Mouse (Mus musculus) induced T-regulatory cell, adult 2 months (primary cell): ENCODE results near the gene Coro1b.

Source experiments
- DNase-seq: peaks from one replicate; pipeline ENCODE4 v3.0.0-alpha.2; 2012; ENCODE audit warnings: low read depth

Gene Coro1b

DNA sequence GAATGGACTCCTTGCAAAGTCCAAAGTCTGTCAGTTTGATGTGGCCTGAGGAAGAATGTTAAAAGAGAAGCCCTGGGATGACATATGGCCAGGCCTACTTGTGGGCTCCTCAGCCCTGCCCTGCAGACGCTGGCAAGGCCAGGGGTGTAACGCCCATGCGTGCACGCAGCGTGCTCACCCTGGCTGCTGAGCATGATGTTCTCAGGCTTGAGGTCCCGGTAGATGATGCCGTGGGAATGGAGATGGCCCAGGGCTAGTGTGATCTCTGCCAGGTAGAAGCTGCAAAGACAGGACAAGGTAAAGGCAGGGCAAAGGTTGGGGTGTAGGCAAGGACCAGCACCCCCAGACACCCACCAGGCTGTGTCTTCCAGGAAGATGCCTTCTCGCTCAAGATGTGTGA lies 10.6 kb downstream of the Coro1b start:
- no peak for DNase-seq

DNA sequence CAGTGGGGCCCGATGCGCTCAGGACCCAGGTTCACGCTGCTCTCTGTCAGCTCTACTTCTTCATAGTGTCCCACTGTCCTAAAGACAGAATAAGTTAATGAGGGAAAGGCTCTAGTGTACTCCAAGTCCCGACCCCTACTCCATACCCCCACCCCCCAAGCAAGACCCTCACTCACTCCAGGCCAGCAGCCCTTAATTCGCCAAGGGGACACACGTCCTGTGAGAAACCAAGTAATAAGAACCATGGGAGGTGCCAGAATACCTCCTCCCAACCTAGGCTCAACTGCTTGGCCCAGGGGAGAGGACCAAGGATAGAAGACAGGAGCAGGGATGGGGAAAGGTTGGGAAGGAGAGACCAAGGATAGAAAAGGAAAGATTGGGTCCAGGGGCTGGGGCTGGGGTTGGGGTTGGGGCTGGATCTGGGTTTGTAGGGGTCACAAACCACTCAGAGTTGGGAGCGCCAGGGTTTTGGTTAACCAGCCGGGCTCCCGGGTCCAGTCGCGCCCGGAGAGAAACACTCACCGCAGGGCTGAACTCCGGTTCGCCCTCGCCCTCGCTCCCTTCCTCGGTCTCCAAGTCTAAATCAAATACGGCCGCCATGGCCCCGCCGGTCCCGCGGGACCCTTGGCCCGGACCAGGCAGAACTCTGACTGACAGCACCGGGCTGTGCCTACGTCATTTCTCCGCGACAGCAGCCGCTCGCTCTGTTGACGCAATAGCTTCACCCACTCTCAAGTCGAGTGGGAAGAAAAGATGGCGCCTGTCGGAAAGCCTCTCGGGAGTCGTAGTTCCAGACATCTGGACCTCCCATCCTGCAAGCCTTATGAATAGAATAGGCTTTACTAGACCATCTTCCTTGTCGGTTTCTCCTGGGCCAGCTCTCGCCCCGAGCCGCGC lies 14.5 kb downstream of the Coro1b start, which contains the start of gene Rps6kb2:
Rps6kb2 (minus strand) TSS at position 709 of the 897 bp plus-strand sequence.
- peak; percentile 96 for DNase-seq

DNA sequence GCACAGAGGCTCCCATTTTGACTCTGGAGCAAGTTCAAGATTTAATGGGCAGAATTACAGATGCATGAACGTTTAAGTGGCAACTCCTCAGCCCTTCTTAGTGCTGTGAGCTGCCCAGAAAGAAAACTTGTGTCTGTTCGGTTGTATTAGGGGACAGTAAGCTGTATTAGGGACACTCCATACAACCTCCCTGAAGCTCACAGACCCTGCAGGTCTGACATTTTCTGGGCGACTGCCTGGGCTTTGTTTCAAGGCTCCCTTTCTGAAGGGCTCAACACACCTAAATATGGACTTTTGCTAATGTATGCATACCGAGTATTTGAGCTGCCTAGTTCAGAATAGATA lies 15.1 kb downstream of the Coro1b start:
- DNase-seq: no peak

DNA sequence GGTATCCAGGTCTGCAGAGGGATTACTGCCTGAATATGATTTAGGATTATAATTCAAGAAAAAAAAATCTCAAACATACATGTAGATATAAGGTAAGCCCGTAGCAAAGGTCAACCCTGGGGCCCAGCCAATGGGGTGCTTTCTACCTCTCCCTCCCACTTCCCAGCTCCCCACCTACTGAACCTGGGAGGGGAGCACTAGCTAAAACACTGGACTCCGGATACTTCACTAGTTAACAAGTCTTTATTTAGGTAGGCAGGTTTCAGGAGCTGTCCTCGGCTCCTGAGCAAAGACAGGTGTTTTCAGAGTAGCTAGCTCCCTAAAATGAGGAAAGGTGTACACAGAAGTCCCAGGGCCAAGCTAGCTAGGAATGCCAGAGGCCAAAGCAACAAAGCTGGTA lies 15.7 kb downstream of the Coro1b start:
- no peak for DNase-seq

DNA sequence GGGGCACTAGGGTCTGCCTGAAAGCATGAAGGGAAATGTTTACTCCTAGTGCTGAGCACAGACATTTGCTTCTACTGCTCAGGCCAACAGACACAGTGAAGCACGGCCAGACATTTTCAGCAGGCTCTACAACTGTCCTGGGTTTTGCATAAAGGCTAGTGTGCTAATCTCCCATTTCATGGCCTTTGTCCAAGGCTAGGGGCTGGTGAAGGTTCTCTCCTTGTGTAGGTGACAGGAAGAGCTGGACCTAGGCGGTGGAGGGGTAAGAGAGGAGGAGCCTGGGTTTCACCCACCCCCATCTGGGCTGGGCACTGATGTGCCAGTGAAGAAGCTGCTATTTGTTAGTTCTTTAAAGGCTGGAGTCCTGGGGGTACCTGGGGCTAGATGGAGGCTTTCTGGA lies 16.3 kb downstream of the Coro1b start:
- DNase-seq: no peak

DNA sequence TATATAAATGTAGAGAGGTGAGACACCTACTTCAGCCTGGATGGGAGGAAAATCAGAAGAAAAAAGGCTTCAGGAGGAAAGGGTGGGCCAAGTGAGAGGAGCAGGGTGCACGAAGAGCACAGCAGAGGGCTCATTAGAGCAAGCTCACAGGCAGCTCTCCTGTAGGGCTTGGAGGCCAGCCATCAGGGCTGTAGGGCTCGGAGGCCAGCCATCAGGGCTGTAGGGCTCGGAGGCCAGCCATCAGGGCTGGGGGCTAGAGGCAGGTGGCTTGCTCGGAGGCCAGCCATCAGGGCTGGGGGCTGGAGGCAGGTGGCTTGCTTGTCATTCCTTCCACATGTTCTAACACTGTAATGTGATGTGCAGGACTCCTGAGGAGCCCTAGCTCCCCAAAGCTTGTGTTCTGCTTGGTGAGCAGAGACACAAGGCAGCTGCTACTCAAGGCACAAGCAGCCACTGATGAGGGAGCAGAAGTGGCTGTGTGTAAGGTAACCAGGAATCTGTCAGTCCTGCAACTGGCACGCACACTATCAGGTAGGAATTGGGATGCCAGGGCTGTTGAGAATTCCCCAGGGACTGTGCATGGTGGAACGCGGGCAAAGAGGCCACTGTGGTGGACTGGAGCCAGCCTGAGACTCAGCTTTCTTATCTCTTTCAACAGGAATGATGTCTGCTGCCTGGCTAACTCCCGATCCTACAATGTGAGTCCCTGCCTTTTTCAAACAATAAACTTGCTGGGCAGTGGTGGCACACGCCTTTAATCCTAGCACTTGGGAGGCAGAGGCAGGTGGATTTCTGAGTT lies 18.5 kb downstream of the Coro1b start:
- no peak for DNase-seq

DNA sequence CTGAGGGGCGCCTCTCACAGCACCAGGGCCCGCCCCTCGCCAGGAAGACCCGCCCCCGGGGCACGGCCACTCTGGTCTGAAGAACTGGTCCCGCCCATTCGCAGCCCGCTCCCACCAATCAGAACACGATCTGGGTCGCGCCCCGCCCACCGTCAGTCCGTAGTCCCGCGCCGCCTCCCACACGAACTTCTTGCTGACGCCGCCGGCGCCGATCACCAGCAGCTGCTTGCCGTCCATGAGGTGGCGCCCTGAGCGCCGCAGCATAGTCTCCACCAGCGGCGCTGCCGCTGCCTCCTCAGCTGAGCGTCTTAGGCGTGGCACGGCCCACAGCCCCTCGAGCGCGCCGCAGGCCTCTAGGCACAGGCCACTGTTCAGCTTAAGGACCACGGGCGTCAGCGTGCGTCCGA lies 21.0 kb downstream of the Coro1b start:
- DNase-seq: peak; percentile 99

DNA sequence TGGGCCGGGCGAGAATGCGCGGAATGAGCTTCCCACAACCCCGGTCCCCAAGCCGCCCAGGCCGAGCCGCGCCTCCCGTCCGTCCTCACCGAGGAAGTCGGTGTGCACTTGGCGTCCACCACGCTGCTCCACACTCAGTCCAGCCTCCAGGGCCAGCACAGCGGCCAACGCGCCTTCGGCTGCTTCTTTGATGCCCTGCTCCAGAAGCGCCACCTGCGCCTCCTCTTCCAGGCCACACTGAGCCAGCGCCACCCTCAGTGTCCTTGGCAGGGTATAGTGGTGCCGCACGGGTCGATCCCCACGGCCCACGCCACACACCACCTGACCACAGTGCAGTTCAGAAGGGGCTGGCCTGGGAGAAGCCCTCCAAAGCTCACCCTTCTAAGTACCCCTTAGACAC lies 21.4 kb downstream of the Coro1b start:
- no peak for DNase-seq

DNA sequence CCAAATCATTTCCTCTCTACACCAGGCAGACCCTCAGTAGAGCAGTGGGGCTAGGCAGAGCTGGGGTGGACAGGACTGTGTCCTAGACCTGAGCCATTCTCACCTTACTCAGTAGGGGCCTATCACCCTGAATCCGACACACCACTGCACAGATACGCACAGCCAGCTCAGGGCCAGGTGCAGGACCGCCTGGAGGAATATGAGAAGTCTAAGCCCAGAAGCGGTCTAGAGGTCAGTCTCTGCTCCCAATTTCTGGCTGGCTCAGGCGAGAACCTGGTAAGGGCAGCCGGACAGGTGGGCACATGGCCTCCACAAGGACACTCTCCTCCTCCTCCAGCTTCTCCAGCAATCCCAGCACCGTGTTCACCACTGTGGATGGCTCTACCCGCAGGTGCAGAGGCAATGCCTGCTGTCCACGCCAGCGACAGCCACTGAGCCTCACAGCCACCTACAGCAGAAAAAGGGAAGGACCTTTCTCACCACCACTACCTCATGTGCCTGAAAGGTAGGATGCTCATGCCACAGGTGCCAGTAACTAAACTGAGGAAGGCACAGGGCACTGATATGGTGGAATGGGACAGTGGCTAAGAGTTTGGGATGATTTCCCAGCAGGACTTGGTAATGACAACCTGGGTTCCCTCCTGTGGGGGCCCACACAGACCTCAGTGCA lies 22.4 kb downstream of the Coro1b start:
- no peak for DNase-seq

DNA sequence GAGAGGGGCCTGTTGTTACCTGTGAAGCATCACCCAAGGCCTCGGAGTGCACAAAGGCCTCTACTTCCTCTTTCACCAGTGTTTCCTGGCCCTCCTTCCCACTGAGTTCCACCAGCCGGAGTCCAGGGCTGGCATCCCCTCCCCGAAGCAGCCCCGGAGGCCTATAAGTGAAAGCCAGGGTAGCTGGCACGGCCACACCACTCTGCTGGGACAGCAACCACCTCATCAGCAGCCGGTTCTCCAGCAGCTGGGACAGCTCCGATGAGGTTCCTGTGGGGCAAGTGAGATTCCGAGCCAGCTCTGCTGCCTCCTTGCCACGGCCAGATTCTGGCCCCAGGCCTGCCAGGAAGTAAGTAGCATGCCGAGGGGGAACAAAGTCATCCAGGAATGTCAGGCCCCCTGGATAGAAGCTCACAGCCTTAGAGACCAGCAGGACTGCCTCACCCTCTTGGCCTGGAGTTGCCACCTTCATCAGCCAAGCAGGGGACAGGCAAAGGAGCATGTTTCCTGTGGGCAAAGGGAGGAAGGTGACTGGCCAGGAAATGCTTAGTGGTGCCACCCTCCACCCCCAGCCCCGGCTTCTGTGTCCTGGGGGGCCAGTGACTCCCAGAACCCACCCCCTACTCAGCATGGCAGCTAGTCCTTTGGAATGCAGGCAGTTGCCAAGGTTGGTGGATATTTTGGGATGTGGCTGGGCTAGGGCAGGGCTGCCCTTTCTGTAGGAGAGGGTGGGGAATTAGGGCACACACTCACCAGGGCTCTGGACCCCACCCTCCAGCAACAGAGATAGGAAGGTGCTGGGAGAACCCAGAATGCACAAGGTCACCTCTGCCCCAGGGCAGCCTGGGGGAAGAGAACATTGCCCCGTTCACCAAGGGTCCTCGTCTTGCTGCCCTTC lies 23.2 kb downstream of the Coro1b start:
- no peak for DNase-seq

DNA sequence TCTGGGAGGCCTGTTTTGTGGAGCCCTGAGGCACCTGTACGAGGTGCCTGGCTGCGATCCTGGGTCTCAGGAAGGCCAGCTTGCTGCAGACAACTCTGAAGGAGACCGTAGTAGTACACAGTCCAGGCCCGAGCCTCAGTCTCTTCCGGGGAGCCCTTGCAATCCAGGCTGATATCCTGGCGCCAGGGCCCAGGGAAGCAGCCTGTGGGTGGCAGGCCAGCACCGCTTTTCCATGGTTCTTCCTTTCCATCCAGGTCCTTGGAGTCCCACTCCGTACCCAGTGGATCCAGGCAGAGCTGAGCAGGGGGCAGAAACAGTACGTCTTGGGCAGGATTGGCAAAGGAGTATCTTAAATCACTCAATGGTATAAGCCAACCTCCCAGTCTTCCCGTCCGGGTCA lies 24.5 kb downstream of the Coro1b start:
- no peak for DNase-seq

DNA sequence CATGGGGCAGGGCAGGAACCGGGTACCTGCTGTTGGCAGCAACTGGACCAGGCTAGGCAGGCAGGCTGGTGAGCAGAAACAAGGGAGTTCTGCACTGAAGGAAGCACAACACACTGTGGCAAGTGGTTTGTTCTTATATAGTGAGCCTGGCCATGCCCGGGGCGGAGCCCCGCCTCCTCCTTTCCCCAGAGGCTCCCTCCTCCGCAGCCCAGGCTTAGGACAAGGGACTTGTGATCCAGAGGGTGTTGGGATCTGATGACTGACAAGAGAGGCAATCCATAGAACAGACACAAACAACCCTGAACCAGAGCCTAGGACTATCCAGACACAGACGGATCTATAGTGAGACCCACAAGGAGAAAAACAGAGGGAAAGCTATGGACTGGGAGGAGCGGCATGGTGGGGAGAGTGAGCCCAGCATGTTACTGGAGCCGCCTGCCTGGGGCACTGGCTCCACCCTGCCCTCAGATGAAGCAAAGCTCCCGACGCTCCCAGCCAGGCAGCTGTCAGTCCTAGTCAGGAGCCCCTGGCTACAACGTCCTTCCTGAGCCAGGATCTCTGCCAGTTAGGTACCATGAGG lies 27.0 kb downstream of the Coro1b start, which contains the start of gene Carns1:
Carns1 (minus strand) TSS at position 112 of the 580 bp plus-strand sequence.
- DNase-seq: no peak

DNA sequence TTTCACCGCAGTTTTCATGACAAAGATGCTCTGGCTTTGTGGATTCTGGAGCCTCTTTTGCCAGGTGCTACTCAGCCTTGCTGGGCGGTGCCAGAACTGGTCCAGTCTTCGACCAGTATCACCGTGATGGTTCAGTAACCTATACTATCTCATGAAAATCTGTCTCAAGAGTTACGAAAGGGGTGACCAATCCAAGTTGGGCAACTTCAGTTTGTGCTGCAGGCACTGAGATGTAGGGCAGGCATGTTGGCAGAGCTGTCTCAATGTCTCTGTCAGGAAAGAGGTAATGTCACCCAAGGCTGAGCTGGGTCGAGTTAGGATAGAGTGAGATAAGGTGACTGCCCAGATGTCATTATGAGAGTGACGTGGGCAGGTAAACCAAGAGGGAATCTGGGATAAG lies 32.0 kb downstream of the Coro1b start:
- DNase-seq: no peak

DNA sequence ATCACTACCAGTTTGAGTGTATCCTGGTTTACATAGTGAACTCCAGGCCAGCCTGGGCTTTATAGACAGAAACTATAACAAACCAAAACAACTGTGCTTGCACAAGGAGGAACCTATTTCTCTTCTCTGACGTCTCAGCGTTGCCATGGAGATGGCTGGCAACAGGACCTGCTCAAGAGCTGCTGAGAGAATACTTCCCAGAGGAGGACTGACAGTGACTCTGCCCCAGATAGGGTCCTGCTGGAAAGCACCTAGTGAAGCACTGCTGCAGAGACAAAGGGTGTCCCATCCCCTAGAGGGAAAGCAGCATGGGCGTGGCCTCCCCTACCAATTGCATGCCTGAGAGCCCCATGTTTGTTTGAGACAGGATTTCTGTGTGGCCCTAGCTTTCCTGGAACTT lies 33.5 kb downstream of the Coro1b start:
- peak; percentile 87 for DNase-seq

DNA sequence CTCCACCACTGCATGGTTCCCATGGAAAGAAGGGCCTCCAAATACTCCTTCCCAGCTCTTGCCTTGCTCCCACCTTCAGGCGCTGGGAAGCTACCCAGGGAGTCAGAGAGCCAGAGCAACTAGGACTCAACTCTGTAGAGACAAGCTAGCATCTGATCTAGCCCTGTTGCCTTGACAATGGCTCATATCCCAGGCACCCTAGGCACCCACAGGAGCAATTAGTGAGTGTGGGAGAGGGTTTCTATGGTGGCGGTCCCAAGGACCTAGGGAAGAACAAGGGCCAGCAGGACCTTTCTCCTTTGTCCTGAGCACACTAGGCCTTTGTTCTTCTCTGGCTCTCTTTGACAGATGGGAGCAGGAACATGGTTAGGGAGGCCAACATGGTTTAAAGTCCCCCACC lies 35.3 kb downstream of the Coro1b start:
- DNase-seq: no peak

DNA sequence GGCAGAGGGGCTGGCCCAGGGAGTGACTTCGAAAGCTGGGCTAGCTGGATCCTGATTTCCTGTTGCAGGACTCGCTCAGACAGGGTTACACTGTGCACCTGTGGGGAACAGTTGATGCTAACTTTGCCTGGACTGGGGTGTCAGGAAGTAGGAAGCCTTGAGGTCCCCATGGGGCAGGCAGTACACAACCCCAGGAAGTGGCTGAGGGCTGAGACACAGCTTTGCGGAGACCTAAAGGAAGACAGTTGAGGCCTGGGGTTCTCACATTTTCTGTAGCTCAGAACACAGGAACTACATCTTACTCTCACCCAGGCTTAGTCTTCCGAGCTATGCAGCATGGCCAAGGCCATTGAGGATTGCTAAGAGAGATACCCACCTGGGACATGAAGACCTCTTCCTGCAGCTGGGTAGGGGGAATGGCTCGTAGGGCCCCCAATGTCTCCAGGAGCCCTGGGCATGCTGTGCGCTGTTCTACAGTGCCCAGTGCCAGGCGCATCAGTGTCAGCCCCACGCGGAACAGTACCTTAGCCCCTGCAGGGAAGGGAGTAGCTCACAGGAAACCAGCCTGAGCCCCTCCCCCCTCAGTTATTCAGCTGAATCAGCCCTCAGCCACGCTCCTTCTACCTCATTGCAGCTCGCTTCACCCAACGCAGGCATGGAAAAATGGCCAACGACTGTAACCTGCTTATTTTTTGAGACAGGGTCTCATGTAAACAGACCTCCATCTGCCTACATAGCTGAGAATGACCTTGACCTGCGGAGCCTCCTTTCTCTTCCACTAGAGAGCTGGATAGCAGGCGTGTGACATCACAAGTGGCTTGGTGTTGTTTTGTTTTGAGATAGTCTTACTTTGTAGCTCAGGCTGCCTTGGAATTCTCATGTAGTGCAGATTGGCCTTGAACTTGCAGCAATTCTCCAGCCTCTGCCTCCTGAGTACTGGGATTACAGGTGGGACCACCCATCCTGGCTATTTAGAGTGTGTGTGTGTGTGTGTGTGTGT lies 36.9 kb downstream of the Coro1b start:
- DNase-seq: peak; percentile 92

DNA sequence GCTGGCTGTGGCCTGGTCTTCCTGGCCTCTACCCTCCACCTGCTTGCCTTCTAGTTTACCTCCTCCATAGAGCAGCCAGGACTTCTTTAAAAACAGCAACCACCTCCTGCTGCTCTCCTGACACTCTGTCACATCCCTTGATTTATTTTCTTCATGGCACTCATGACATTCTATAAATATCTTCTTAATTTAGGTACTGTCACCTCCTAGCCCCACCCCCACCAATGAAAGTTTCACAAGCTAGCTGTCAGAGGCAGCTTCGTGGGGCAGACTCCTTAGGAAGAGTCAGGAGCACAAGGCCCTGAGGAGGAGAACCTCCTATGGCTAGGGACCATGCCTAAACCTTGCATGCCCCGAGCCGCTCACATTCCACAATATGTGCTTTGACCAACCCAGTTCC lies 38.9 kb downstream of the Coro1b start:
- no peak for DNase-seq

DNA sequence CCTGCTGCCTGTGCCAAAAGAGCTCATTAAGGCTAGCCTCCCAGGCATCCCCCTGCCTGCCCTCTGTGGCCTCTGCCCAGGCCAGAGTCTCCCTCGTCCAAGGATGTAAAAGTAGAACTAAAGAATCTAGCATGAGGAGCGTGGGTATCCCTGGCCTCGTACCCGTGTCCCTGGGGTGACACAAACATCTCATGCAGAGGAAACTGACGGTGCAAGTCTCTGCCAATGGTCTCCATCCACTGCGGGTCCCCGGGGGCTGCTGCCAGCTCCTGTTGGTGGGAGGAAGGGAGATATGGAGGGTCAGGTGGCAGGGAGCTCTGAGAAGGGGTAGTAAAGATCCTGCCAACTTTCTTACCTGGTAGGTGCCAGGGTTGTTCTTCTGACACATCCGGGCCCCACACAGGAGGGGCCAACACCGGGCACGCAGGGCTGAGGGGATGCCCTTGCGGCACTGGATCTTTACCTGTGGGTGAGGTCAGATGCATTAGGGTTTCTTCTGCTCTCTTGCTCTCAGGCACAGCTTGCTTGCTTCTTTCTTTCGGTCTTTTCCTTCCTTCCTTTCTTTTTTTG lies 40.7 kb downstream of the Coro1b start:
- DNase-seq: peak; percentile 68

DNA sequence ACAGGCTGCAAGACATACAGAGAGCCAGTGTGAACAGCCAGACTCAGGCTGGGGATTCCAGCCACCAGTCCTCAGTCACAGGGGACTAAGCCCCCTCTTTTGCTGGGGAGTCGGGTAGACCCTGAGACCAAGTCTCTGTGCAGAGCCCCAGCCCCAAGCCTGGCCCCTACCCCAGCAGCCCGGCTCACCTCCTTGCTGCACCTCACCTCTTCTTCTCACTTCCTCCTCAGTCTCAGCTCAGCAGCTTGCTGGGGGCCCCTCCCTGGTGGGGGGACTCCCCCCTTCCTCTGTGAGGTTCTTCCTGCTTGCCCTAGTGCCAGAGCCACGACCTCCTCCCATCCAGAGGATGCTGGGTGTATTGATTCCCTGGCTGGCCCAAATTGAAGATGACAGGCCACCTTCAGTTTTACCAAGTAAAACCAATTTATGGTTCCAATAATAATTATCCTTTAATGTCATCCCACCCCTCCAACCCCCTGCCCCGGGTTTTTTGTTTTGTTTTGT lies 42.5 kb downstream of the Coro1b start, which contains the start of gene Tbc1d10c:
Tbc1d10c (minus strand) TSS at position 454 of the 504 bp plus-strand sequence.
- DNase-seq: peak; percentile 89
